Mouse (Mus musculus): Measurements from ENCODE around the gene Cdcp1.

Cdcp1 gene

DNA sequence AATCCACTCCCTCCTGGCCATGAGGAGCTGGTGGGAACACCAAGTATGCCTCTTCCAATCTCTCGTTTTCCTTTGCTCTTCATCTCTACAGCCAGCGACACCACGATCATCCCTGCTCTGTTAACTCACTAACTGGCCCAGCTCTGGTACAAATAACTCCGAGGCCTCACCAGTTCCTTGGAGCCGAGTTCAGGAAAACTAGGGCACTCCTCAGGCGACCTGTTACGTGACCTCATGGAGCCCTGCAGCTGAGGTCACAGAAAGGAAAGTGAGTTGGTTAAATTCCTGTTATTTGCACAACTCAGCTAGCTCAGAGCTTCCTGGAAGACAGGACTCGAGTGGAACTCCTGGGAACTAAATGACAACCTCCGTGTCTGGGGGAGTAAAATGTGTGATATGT is 2.5 kb downstream of the Cdcp1 start:
- no peak for DNase-seq (ENCODE audit: low spot score in 2 of 2)

DNA sequence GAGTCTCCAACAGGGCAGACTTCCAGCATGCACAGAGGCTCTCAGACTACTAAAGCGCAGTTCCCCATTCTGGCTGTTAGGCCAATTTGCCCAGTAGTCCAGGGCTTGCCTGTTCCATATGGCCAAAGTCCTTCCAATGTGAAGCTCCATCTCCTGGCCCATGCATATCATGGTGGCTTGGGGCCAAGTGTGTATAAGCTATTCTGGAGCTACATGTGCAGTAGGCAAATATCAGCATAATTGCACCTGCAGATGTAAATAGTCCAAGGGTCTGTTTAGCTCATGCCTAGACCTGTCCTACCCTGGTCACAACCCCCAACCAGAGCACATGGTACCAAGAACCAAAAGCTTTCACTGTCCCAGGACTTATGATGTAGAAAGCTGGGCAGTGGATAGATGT is 7.9 kb downstream of the Cdcp1 start:
- DNase-seq (ENCODE audit: low spot score in 2 of 2), result no peak

DNA sequence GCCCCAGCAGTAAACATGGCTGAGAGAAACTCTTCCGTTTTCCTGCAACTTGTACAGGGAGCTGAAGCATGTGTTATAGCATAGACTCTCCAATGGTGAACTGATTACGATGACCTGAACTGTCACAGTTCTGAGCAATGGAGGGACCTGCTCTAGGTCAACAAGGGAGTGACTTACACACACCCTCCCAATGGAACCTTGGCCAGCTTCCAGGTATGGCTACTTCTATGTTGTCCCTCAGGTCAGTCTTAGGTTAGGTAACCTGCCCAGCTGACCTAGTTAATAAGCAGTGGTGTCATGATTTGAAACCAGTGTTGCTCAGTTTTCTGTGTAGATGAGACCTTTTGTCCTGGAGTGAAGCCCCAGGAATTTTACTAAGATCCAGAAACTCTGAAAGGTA is 8.9 kb downstream of the Cdcp1 start:
- DNase-seq (ENCODE audit: low spot score in 2 of 2), result peak; percentile 31 to 54

GRCm38 (mm10) chr9:123206526-123206925 is 9.3 kb downstream of the Cdcp1 start:
- no peak for DNase-seq (ENCODE audit: low spot score in 2 of 2)

GRCm38 (mm10) chr9:123200116-123200515 is 15.7 kb downstream of the Cdcp1 start:
- DNase-seq (ENCODE audit: low spot score in 2 of 2), result no peak

GRCm38 (mm10) chr9:123188271-123188670 is 27.6 kb downstream of the Cdcp1 start:
- no peak for DNase-seq (ENCODE audit: low spot score in 2 of 2)

- DNase-seq (ENCODE audit: low spot score in 2 of 2), result no peak
Measured at GRCm38 (mm10) chr9:123187589-123187988, 28.2 kb downstream of the Cdcp1 start.

GRCm38 (mm10) chr9:123186151-123186550 is 29.7 kb downstream of the Cdcp1 start:
- no peak for DNase-seq (ENCODE audit: low spot score in 2 of 2)

DNA sequence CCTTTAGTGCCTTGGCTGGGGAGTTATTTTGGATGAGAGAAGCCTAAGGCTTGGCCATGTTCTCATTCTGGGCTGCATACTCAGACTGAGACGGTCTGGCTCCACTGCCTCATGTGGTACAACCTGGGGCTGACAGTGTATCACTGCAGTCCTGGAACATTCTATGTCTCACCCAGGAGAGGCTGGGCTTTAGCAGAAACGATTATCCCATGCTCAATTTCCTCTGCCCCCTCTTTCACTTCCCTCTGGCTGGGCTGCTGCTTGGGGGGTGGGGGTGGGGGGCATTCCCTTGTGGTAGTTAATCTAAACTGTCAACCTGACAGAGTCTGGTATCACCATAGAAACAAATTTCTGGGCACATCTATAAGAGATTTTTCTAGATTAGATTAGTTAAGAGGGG is 30.3 kb downstream of the Cdcp1 start:
- DNase-seq (ENCODE audit: low spot score in 2 of 2), result no peak

DNA sequence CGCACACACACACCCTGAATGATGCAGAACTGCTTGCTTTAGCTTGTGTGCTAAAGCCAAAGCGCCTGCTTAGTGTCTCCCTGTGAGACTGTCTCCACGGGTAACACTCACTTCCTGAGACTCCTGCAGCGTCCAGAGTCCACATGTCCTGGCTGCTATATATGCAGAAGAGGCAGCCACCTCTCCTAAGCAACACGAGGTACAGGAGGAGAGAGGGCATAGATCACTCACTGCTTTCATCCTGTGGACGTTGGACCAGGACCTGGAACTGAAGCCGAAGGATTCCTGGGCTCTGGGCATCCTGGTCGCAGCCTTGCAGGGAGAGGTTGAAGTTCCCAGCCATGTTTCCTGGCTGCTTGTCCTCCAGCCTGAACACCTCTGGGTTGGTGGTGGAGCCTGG is 32.6 kb downstream of the Cdcp1 start:
- no peak for DNase-seq (ENCODE audit: low spot score in 2 of 2)

DNA sequence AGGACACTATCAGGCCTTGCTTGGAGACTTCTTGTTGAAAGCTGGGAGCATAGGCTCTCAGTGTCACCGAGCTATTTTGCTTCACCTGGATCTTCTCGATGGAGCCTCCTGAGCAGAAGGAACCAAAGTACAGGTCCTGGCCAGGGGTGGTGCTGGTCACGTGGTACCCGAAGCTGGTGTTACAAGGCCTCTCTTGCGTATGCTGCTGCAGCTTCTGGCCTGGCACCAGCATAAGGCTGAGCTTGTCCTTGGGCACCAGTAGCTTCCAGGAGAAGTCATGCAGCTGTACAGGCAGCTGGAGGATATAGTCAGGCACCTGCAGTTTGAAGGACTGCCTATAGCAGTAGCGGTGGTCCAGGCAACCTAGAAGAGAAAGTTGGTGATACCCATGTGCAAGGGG is 35.8 kb downstream of the Cdcp1 start:
- no peak for DNase-seq (ENCODE audit: low spot score in 2 of 2)

GRCm38 (mm10) chr9:123177380-123178048 is 38.3 kb downstream of the Cdcp1 start:
- no peak for DNase-seq (ENCODE audit: low spot score in 2 of 2)

GRCm38 (mm10) chr9:123174356-123174755 is 41.5 kb downstream of the Cdcp1 start:
- no peak for DNase-seq (ENCODE audit: low spot score in 2 of 2)

GRCm38 (mm10) chr9:123173760-123174159 is 42.1 kb downstream of the Cdcp1 start:
- DNase-seq (ENCODE audit: low spot score in 2 of 2), result no peak

DNA sequence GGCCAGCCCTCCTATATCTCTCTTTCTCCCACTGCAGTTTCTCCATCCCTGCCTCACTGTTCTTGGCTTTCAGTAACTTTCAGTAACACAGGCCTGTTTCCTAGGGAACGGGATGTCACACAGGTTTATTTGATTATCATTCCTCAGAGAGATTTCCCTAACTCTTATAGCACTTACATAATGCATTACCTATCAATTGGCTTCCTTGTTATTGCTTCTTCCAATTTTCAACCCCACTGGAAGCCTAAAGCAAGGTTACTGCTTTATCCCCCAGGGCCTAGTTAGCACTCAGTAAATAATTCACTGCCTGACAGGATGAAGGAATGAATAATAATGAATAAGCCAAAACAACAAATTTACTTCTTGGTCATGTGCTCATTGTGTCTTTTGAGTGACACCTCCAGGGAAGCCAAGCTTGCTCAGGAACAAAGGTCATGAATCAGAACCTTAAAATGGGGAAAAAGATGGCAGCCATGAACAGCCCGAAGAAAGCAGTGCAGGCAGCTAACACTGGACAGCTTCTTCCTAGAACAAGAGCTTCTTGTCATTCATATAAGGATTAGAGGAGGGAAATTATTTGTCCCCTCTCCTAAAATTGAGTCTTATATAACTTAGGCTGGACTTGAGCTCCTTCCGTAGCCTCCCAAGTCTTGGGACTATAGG is 49.9 kb downstream of the Cdcp1 start:
- DNase-seq (ENCODE audit: low spot score in 2 of 2), result no peak

- no peak for DNase-seq (ENCODE audit: low spot score in 2 of 2)
Measured at GRCm38 (mm10) chr9:123162985-123163694, 52.7 kb downstream of the Cdcp1 start.

DNA sequence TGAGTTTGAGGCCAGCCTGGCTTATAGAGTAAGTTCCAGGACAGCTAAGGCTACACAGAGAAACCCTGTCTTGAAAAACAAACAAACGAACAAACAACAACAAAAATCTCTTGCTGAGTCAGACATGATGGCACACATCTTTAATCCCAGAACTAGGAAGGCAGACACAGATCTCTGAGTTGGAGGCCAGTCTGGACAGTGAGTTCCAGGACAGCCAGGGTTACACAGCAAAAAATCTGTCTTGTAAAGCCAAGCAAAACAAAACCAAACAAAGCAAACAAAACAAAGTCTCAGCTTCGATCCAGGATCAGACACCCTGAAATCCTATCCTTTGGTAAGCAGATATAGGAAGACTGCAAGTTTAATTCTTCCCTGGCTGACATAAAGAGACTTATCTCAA is 54.0 kb downstream of the Cdcp1 start:
- DNase-seq (ENCODE audit: low spot score in 2 of 2), result no peak

DNA sequence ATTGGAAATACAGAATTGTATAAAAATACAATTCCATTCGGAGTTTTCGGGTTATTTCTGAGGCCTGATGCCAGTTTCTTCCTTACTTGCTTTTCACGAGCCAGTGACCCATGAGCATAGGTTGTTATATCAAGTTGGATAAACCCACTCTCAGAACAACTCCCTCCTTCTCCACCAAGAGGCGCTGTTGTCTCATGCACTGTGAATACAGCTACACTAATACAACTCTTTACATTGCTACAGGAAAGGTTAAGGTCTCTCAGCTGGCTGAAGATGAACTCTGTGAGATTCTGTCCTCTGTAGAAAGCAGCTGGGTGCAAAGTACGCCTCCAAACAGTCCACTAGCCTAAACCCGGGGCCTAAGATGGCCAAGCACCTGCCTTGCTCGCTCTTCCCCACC is 56.5 kb downstream of the Cdcp1 start:
- peak in 1 of 2 experiments; percentile 50 for DNase-seq (ENCODE audit: low spot score in 2 of 2)

DNA sequence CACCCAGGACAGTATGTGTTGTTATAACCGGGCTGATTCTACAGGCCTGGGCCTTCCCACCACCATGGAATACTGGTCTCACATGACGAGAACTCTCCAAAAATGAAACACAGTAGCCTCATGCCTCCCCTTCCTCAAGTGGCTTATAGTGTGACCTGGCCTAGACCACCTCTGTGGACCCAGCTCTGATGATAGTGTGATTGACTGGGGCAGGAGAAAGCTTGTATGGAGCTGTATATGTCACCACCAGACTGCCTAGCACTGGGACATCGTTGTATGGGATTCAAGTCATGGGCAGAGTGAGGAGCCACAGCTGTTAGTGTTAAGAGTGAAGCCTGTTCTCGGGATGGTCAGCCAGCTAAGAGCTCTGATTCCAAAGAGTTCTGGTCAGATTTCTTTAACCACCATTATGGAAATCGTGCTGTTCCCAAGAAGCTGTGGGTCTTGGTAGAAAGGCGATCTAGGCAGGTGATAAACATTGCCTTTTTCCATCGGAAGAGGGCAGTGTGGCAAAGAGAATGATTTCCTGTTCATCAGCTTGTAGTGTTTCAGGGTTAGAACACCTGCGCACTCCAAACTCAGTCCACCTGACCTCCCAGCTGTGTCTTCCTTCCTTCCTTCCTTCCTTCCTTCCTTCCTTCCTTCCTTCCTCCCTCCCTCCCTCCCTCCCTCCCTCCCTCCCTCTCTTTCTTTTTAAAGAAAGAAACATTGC is 57.6 kb downstream of the Cdcp1 start:
- no peak for DNase-seq (ENCODE audit: low spot score in 2 of 2)

DNA sequence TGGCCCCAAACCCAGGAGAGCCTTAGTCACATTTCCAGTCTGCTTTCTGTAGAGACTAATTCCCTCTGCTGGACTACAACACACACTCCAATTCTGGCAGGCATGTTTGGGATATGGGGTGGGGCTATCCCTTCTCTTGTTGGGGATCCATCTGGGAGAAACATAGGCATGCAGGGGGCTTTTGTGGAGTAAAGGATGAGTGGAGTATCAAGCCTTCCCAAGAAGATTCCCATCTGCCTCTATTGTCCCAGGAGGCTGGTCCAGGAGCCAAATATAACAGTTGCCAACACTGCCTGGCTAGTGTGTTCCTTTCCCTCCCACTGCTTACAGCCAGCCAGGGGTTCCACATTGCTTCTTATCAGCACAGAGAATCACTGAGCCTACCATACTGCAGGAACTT is 58.1 kb downstream of the Cdcp1 start:
- DNase-seq (ENCODE audit: low spot score in 2 of 2), result no peak

GRCm38 (mm10) chr9:123156910-123157361 is 58.9 kb downstream of the Cdcp1 start:
- peak; percentile 62 to 74 for DNase-seq (ENCODE audit: low spot score in 2 of 2)

DNA sequence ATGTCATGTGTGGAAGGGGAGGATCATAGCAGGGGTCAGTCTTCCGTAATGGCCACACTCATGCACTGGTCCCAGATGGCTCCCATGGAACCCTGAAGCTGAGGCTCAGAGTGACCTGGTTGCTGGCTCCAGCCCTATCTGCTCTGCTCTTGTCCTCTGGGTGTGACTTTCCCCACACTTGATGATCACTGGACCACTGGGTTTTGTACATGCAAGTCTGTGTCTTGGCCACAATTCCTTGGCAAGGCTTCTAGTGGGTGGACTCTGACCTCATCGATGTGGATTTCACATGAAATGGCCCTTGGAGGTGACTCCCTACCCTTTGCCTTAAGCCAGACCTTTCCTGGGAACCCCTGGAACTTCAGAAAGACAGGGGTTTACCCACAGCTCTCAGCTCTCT is 62.7 kb downstream of the Cdcp1 start:
- peak in 1 of 2 experiments; percentile 55 for DNase-seq (ENCODE audit: low spot score in 2 of 2)

All from urinary bladder, adult 18-20 months (tissue).